Mouse (Mus musculus) stomach, embryonic 16.5 days (tissue): ENCODE data around the gene Iffo2. TPM values are rescaled to one million over a fixed set of nuclear protein-coding genes. Genes with fewer than 3 reads are reported as not detected.

Experiments used
- ATAC-seq: fragments of 200-750 bp; cut with Nextera tagmentation; 2 replicates; pipeline ENCODE4 v1.8.0; 2017; ENCODE audit warnings: moderate number of reproducible peaks, moderate TSS enrichment; ENCODE audit not compliant: insufficient read depth, low FRiP score
- H3K27ac ChIP-seq: fragments of 300-500 bp; sonication (generic); 2 replicates; pipeline ENCODE4 v1.5.1; 2014; ENCODE audit warnings: low read length
- H3K27me3 ChIP-seq: fragments of 300-500 bp; sonication (generic); 2 replicates; pipeline ENCODE4 v1.6.1; 2014; ENCODE audit warnings: low read length, control low read depth, mixed read lengths; ENCODE audit not compliant: control insufficient read depth, insufficient read depth
- H3K36me3 ChIP-seq: fragments of 300-500 bp; sonication (generic); 2 replicates; pipeline ENCODE4 v1.6.1; 2014; ENCODE audit warnings: low read length; ENCODE audit not compliant: control insufficient read depth, insufficient read depth
- H3K4me1 ChIP-seq: fragments of 300-500 bp; sonication (generic); 2 replicates; pipeline ENCODE4 v1.6.1; 2014; ENCODE audit warnings: low read length, control low read depth, mixed read lengths; ENCODE audit not compliant: control insufficient read depth, insufficient read depth
- H3K4me2 ChIP-seq: fragments of 300-500 bp; sonication (generic); 2 replicates; pipeline ENCODE4 v1.6.1; 2014; ENCODE audit warnings: low read depth, low read length, mixed read lengths
- H3K4me3 ChIP-seq: fragments of 300-500 bp; sonication (generic); replicated peaks from 2 replicates; pipeline ENCODE4 v1.5.1; 2014; ENCODE audit warnings: mild to moderate bottlenecking, low read length
- H3K9ac ChIP-seq: fragments of 300-500 bp; sonication (generic); 2 replicates; pipeline ENCODE4 v1.6.1; 2014; ENCODE audit warnings: low read length
- H3K9me3 ChIP-seq: fragments of 300-500 bp; sonication (generic); replicated peaks from 2 replicates; pipeline ENCODE4 v1.6.1; 2016; ENCODE audit warnings: low read length, control low read depth; ENCODE audit not compliant: control insufficient read depth
- WGBS: fragments of 180-500 bp; shearing (Covaris S2); extraction: QIAGEN DNeasy Blood & Tissue Kit; methylation state at CpG from one replicate; pipeline ENCODE4 v1.1.7; 2014; 5-methylcytosine and 5-hydroxymethylcytosine counted together
- polyA plus RNA-seq: library from polyadenylated mRNA; unstranded; fragments of >200 nt; fragmentation: Nextera tagmentation; extraction: Ambion mirVana; gene quantifications from 2 replicates; pipeline ENCODE4 v1.2.1, GENCODE M21; 2015

Iffo2 gene
- polyA plus RNA-seq, 1 experiment from 2014 or later: 1.8 TPM

DNA sequence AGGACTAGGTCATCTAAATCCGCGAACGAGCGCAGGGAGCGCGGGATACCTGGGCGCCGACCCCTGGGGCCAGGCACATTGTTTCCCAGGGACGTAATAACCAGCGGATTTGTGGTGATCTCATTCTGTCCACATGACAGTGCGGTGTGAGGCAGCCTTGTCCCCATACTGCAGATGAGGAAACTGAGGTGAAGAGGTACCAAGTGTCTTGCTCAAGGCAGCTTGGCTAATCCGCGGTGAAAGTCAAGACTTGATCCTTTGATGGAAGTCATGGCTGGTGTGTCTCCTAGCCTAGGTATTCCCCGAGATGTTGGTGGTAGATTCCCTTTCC, 45.3 kb downstream of the Iffo2 start:
- no peaks in the 10 kb centered on the region for H3K9me3 ChIP-seq
- peaks cover 51% of the 10 kb centered on the region for H3K4me1 ChIP-seq
- 7% methylated on average over 14 of the region's 14 CpGs for WGBS
- no peak for ATAC-seq
- peak overlapping the region; percentile 95 for H3K9ac ChIP-seq
- H3K27ac ChIP-seq: no peak overlapping the region
- no peaks in the 10 kb centered on the region for H3K27me3 ChIP-seq
- H3K4me3 ChIP-seq: peak overlapping the region; percentile 84
- H3K4me2 ChIP-seq: peak overlapping the region; percentile 87
- H3K36me3 ChIP-seq: no peaks in the 10 kb centered on the region

DNA sequence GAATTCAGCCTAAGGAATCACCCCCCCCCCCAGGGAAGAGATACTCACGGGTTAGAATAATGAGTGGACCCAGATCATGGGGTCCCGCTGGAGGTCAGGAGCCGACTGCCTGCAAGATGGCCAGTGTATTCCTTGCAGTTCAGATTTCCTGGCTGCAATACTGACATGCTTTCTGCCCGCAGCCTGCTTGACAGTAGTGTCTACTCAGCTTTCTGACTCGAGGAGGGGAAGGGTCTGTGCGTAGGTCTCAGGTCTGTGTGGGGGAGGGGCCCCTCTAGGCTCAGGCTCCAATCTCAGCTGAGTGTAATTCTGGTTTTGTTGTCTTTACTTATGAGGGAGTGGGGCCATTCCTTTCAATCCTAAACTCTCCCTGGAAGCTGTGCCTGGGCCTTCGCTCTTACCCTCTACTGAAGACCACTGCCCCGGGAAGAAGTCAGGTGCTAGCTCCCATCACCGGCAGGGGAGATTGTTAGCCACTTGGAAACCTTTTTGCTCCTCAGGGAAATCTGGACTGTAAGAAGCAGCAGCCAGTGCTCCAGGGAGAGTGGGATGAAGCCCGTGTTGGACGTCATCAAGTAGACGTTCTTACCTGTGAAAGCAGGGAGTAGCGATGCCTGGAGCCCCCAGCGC, 46.0 kb downstream of the Iffo2 start:
- Histone ChIP-seq H3K27ac (no peak overlapping the region), H3K4me3 (peak overlapping the region; percentile 84), H3K36me3 (no peaks in the 10 kb centered on the region), H3K4me2 (peak overlapping the region; percentile 87), H3K27me3 (no peaks in the 10 kb centered on the region), H3K4me1 (peaks cover 58% of the 10 kb centered on the region), H3K9ac (peak overlapping the region; percentile 95), H3K9me3 (no peaks in the 10 kb centered on the region)
- no peak for ATAC-seq
- 43% methylated on average over 14 of the region's 14 CpGs for whole genome bisulfite sequencing

DNA sequence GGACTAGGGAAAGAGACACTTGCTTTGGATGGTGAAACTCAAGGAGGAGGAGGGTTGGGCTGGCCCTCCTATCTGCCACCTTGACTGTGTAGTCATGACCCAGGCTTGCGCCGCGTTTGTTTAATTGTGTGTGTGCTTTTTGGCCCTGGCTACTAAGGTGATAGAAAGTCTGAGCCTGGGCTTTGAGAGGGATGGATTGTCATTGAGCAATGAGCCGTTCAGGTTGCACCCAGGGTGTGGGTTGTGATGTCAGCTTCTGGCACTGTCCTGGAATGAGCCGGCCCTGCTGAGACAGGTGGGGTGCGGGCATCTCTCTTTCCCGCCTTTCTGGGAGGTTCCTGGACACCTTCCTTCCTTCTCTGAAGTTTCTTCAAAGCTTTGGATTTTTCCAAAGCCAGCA, 46.7 kb downstream of the Iffo2 start:
- Histone ChIP-seq H3K4me2 (peak overlapping the region; percentile 87), H3K4me1 (peaks cover 64% of the 10 kb centered on the region), H3K9ac (peak overlapping the region; percentile 95), H3K4me3 (peak overlapping the region; percentile 84; the same call in 1 of the 2 replicates), H3K27me3 (no peaks in the 10 kb centered on the region), H3K27ac (no peak overlapping the region), H3K36me3 (no peaks in the 10 kb centered on the region), H3K9me3 (no peaks in the 10 kb centered on the region)
- WGBS: 62% methylated on average over 7 of the region's 7 CpGs
- no peak for ATAC-seq

DNA sequence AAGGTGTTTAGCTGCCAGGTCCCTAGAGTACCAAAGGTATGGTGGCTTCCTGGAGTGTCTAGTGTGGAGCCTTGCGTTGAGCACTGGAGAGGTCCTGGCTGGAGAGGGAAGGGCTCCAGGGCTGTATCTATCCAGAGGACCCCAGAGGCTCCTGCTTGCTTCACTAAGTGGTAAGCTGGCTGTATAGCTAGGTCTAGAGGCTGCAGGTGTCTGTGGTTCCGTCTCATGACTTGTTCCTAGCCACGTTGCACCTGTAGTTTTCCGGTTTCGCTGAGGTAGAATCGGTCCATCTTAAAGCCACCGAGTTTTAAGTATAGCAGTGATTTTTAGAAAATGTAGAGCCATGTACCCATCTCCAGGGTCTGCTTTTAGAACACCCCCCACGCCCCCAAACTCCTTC, 48.0 kb downstream of the Iffo2 start:
- no peak for ATAC-seq
- Histone ChIP-seq H3K4me2 (0 out of 2 replicates have a peak overlapping the region, but pooled peaks have one; percentile 13), H3K36me3 (no peaks in the 10 kb centered on the region), H3K9me3 (no peaks in the 10 kb centered on the region), H3K27me3 (no peaks in the 10 kb centered on the region), H3K4me1 (peaks cover 77% of the 10 kb centered on the region), H3K9ac (no peak overlapping the region), H3K27ac (no peak overlapping the region), H3K4me3 (no peak overlapping the region)
- 85% methylated on average over 8 of the region's 8 CpGs for WGBS

- Histone ChIP-seq H3K9ac (peak overlapping the region; percentile 43; the same call in 1 of the 2 replicates), H3K36me3 (no peaks in the 10 kb centered on the region), H3K27me3 (no peaks in the 10 kb centered on the region), H3K4me1 (peaks cover 73% of the 10 kb centered on the region), H3K4me3 (no peak overlapping the region), H3K27ac (0 out of 2 replicates have a peak overlapping the region, but pooled peaks have one; percentile 16), H3K4me2 (peak overlapping the region; percentile 17; the same call in 1 of the 2 replicates), H3K9me3 (no peaks in the 10 kb centered on the region)
- 46% methylated on average over 10 of the region's 10 CpGs for WGBS
- ATAC-seq: no peak
Observed at GRCm38 (mm10) chr4:139579003-139579402, 48.7 kb downstream of the Iffo2 start.

- no peak for ATAC-seq
- no peak overlapping the region for H3K4me3 ChIP-seq
- H3K27me3 ChIP-seq: no peaks in the 10 kb centered on the region
- H3K27ac ChIP-seq: peak overlapping the region; percentile 45; the same call in 1 of the 2 replicates
- H3K9ac ChIP-seq: peak overlapping the region; percentile 43; the same call in 1 of the 2 replicates
- no peaks in the 10 kb centered on the region for H3K36me3 ChIP-seq
- WGBS: 55% methylated on average over 6 of the region's 6 CpGs
- no peaks in the 10 kb centered on the region for H3K9me3 ChIP-seq
- H3K4me1 ChIP-seq: peaks cover 73% of the 10 kb centered on the region
- 0 out of 2 replicates have a peak overlapping the region, but pooled peaks have one; percentile 17 for H3K4me2 ChIP-seq
Observed at GRCm38 (mm10) chr4:139579466-139579865, 49.1 kb downstream of the Iffo2 start.

GRCm38 (mm10) chr4:139580663-139581336, 50.5 kb downstream of the Iffo2 start:
- H3K4me3 ChIP-seq: peak overlapping the region; percentile 27
- no peaks in the 10 kb centered on the region for H3K27me3 ChIP-seq
- H3K4me2 ChIP-seq: peak overlapping the region; percentile 48
- 8% methylated on average over 15 of the region's 15 CpGs for WGBS
- H3K4me1 ChIP-seq: peaks cover 78% of the 10 kb centered on the region
- peak overlapping the region; percentile 71 for H3K9ac ChIP-seq
- ATAC-seq: peak; percentile 65; the same call in 1 of the 2 replicates
- no peaks in the 10 kb centered on the region for H3K36me3 ChIP-seq
- H3K27ac ChIP-seq: peak overlapping the region; percentile 97
- H3K9me3 ChIP-seq: no peaks in the 10 kb centered on the region

GRCm38 (mm10) chr4:139581427-139582051, 51.2 kb downstream of the Iffo2 start:
- Histone ChIP-seq H3K9me3 (no peaks in the 10 kb centered on the region), H3K27me3 (no peaks in the 10 kb centered on the region), H3K36me3 (no peaks in the 10 kb centered on the region), H3K4me1 (peaks cover 77% of the 10 kb centered on the region), H3K4me3 (peak overlapping the region; percentile 27), H3K9ac (peak overlapping the region; percentile 71), H3K27ac (peak overlapping the region; percentile 97), H3K4me2 (peak overlapping the region; percentile 48)
- ATAC-seq: peak; percentile 47
- 8% methylated on average over 6 of the region's 6 CpGs for WGBS

GRCm38 (mm10) chr4:139582346-139582745, 52.0 kb downstream of the Iffo2 start:
- H3K4me1 ChIP-seq: peaks cover 70% of the 10 kb centered on the region
- H3K27ac ChIP-seq: peak overlapping the region; percentile 97
- ATAC-seq: no peak
- WGBS: 70% methylated on average over 6 of the region's 6 CpGs
- peak overlapping the region; percentile 23; the same call in 1 of the 2 replicates for H3K9ac ChIP-seq
- no peaks in the 10 kb centered on the region for H3K27me3 ChIP-seq
- no peaks in the 10 kb centered on the region for H3K36me3 ChIP-seq
- H3K4me3 ChIP-seq: no peak overlapping the region
- H3K9me3 ChIP-seq: no peaks in the 10 kb centered on the region
- H3K4me2 ChIP-seq: no peak overlapping the region
